ENCODE assay signal across 1 mouse cellular context in the genomic region with DNA sequence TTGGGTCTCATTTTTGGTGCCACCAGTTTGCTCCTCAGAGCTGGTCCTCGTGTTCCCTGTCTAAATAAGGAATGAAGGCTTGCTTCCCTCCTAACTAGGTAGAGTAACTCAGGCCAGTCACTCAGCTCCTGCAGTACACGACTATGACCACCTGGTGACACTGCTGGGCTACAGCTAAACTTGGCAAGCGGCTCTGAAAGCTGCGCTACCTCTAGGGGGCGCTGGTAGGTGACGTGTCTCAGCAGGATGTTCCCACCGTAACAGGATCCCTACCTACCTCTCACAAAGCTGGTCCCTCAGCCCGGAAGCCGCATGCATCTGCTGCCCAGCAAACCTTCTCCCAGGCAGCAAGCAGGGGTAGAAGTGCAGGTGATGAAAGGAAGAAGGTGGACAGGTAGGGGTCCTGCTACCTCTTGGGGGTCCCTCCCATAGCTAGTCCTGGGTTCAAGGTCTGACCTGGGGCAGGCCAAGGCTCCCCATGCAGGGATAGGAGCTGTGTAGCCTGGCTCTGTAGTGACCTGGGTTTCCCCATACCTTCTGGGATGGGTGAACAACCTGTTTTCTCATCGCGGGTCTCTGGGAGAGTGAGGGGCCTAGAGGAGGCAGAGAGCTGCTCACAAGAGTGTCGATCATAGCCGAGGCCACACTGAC.
A peak's percentile ranks its signal among the peaks of the same experiment; 100 is the strongest.
TF ChIP-seq lines count a peak whose summit lies in the region.

No protein-coding gene starts in this region.

TF ChIP-seq in CH12.LX, 34 proteins besides CTCF, POLR2A, EP300 and RAD21:
- TF ChIP-seq USF1 (IDR thresholded peaks at IDR 0.05; ENCODE audit: low read depth, low read length): no peak
- no peak for TF ChIP-seq MXI1 (IDR thresholded peaks at IDR 0.05; ENCODE audit: low read depth, low read length)
- TF ChIP-seq HCFC1 (IDR thresholded peaks at IDR 0.05; ENCODE audit: low read depth, low read length): no peak
- no peak for TF ChIP-seq MAX (IDR thresholded peaks at IDR 0.05; ENCODE audit: low read length)
- peak; percentile 83; the same call in 1 of the 2 replicates for TF ChIP-seq NELFE (IDR thresholded peaks at IDR 0.05; ENCODE audit: low read depth, low read length)
- TF ChIP-seq BHLHE40 (IDR thresholded peaks at IDR 0.05; ENCODE audit: low read depth, low read length): no peak
- no peak for TF ChIP-seq IRF4 (IDR thresholded peaks at IDR 0.05; ENCODE audit: low read depth, low read length)
- no peak for TF ChIP-seq MAFK (IDR thresholded peaks at IDR 0.05; ENCODE audit: insufficient replicate concordance, low read length)
- TF ChIP-seq CHD1 (IDR thresholded peaks at IDR 0.05; ENCODE audit: low read depth, low read length): no peak
- TF ChIP-seq JUN (IDR thresholded peaks at IDR 0.05; ENCODE audit: insufficient read depth, low read depth, low read length): no peak
- no peak for TF ChIP-seq UBTF (IDR thresholded peaks at IDR 0.05; ENCODE audit: low read depth, low read length)
- TF ChIP-seq CHD2 (IDR thresholded peaks at IDR 0.05; ENCODE audit: low read length): no peak
- TF ChIP-seq NRF1 (IDR thresholded peaks at IDR 0.05; ENCODE audit: low read depth, low read length): no peak
- no peak for TF ChIP-seq MYC (IDR thresholded peaks at IDR 0.05; ENCODE audit: low read depth, low read length)
- peak; percentile 22; the same call in 1 of the 2 replicates for TF ChIP-seq ZC3H11A (IDR thresholded peaks at IDR 0.05; ENCODE audit: low read depth, low read length)
- TF ChIP-seq SMC3 (IDR thresholded peaks at IDR 0.05; ENCODE audit: low read depth, low read length): peak; percentile 96
TF ChIP-seq in CH12.LX: peak in this region for 3.
